Mouse (Mus musculus): ENCODE measurements around the gene AY074887. TPM values are rescaled to one million over a fixed set of nuclear protein-coding genes. Genes with fewer than 3 reads are reported as not detected.

AY074887 gene
- polyA plus RNA-seq, 1 experiment from 2014 or later: 1.7 TPM

Other genes with a start within 250 kb of the AY074887 start
- gene Wdr61, start 216.5 kb downstream of the AY074887 start, polyA plus RNA-seq (2014; fragmentation: Nextera tagmentation; extraction: Ambion mirVana): 141 and 159 TPM in 2 replicates
- gene Crabp1, start 186.2 kb downstream of the AY074887 start, polyA plus RNA-seq (2014; fragmentation: Nextera tagmentation; extraction: Ambion mirVana): 44.7 and 51.7 TPM in 2 replicates
- 51.6 and 62.2 TPM in 2 replicates for gene Ireb2, start 87.2 kb downstream of the AY074887 start, polyA plus RNA-seq (2014; fragmentation: Nextera tagmentation; extraction: Ambion mirVana)
- gene Hykk, start 33.7 kb downstream of the AY074887 start, polyA plus RNA-seq (2014; fragmentation: Nextera tagmentation; extraction: Ambion mirVana): 1.5 and 1.6 TPM in 2 replicates
- 323 and 355 TPM in 2 replicates for gene Psma4, start 208 bp downstream of the AY074887 start, polyA plus RNA-seq (2014; fragmentation: Nextera tagmentation; extraction: Ambion mirVana)
- gene Chrna5, start 29.9 kb upstream of the AY074887 start, polyA plus RNA-seq (2014; fragmentation: Nextera tagmentation; extraction: Ambion mirVana): 1.0 and 1.1 TPM in 2 replicates
- gene Chrna3, start 75.6 kb upstream of the AY074887 start, polyA plus RNA-seq (2014; fragmentation: Nextera tagmentation; extraction: Ambion mirVana): 5.5 and 5.6 TPM in 2 replicates
- gene Chrnb4, start 97.8 kb upstream of the AY074887 start, polyA plus RNA-seq (2014; fragmentation: Nextera tagmentation; extraction: Ambion mirVana): 0.39 and 0.53 TPM in 2 replicates
- 24.3 and 32.0 TPM in 2 replicates for gene Ube2q2, start 197.9 kb upstream of the AY074887 start, polyA plus RNA-seq (2014; fragmentation: Nextera tagmentation; extraction: Ambion mirVana)